Mouse (Mus musculus) bone marrow, adult 2 months (tissue): ENCODE results near the gene Ipmk.

Source experiments
- CTCF ChIP-seq: fragments of 200-500 bp; IDR thresholded peaks from 2 replicates; pipeline ENCODE4 v1.5.1; 2011; ENCODE audit warnings: low read length, control low read depth; ENCODE audit not compliant: control insufficient read depth, insufficient read depth
- POLR2A ChIP-seq: fragments of 200-500 bp; IDR thresholded peaks from 2 replicates; pipeline ENCODE4 v1.6.1; 2011; ENCODE audit warnings: low read depth, mild to moderate bottlenecking, control low read depth, low read length, borderline replicate concordance; ENCODE audit not compliant: control insufficient read depth

GRCm38 (mm10) chr10:71382109-71382508 is 34.5 kb downstream of the Ipmk start:
- TF ChIP-seq POLR2A (no peak), CTCF (no peak)
